ENCODE assay signal across 23 mouse cellular contexts in genomic region chr15:84086364-84086763, GRCm38 (mm10). TPM values are rescaled to one million over a fixed set of nuclear protein-coding genes. Genes with fewer than 3 reads are reported as not detected.
A peak's percentile ranks its signal among the peaks of the same experiment; 100 is the strongest.
DNase-seq lines count a peak whose midpoint lies in the region; ATAC-seq and TF ChIP-seq lines count a peak whose summit lies in the region.
"Had no signal": no experiment of that assay in that cellular context is flagged by ENCODE, and none has a peak within 500 bp of the region (broad histone marks: within the 10 kb centered on the region; RNA-seq: fewer than 3 reads in every experiment).

No protein-coding gene starts in this region.

- no peak for ATAC-seq in heart, postnatal 0 days (ENCODE audit: insufficient read depth, low read depth)
- no peak for ATAC-seq in lung, postnatal 0 days
- ATAC-seq: activated CD4-positive, CD25-positive, alpha-beta regulatory T cell, adult 4 months; intestine, embryonic 15.5 days had no signal

- no peaks in the 10 kb centered on the region for H3K4me1 ChIP-seq in heart, postnatal 0 days (ENCODE audit: control insufficient read depth, insufficient read depth)
- no peaks in the 10 kb centered on the region for H3K4me1 ChIP-seq in lung, postnatal 0 days (ENCODE audit: insufficient read depth, low read depth, low read length)
- H3K4me1 ChIP-seq: intestine, embryonic 15.5 days had no signal

- peaks cover 15% of the 10 kb centered on the region; the same call in 1 of the 2 replicates for H3K27me3 ChIP-seq in heart, postnatal 0 days (ENCODE audit: control insufficient read depth, insufficient read depth, low read length)
- no peaks in the 10 kb centered on the region for H3K27me3 ChIP-seq in lung, postnatal 0 days (replicated peaks; ENCODE audit: insufficient read depth, low read length)
- H3K27me3 ChIP-seq: intestine, embryonic 15.5 days; neural tube, embryonic 12.5 days had no signal

- no peak overlapping the region for H3K4me2 ChIP-seq in heart, postnatal 0 days (ENCODE audit: low read depth, low read length)
- H3K4me2 ChIP-seq in lung, postnatal 0 days (replicated peaks; ENCODE audit: low read depth, low read length), result no peak overlapping the region
- H3K4me2 ChIP-seq: intestine, embryonic 15.5 days; neural tube, embryonic 12.5 days had no signal

- H3K4me3 ChIP-seq in heart, postnatal 0 days (ENCODE audit: low read depth, low read length), result no peak overlapping the region
- no peak overlapping the region for H3K4me3 ChIP-seq in lung, postnatal 0 days (ENCODE audit: low read depth, low read length)
- H3K4me3 ChIP-seq: forebrain, embryonic 10.5 days; intestine, embryonic 15.5 days; midbrain, embryonic 10.5 days; neural tube, embryonic 12.5 days had no signal

- TF ChIP-seq CTCF in heart, postnatal 0 days (IDR thresholded peaks at IDR 0.05; ENCODE audit: low read depth), result no peak
- no peak for TF ChIP-seq CTCF in lung, postnatal 0 days (IDR thresholded peaks at IDR 0.05)

- 27% methylated on average over 12 of the region's 12 CpGs for WGBS in heart, postnatal 0 days
- 21% methylated on average over 12 of the region's 12 CpGs for WGBS in lung, postnatal 0 days

- no peak overlapping the region for H3K9ac ChIP-seq in heart, postnatal 0 days (replicated peaks; ENCODE audit: low read depth, low read length)
- H3K9ac ChIP-seq in lung, postnatal 0 days (replicated peaks; ENCODE audit: low read depth), result no peak overlapping the region
- H3K9ac ChIP-seq: intestine, embryonic 15.5 days; neural tube, embryonic 12.5 days had no signal

- intact Hi-C loops in heart, postnatal 25 days (cut with DNase I), result no loop called here

- H3K36me3 ChIP-seq in heart, postnatal 0 days (replicated peaks; ENCODE audit: control insufficient read depth, insufficient read depth, low read length), result no peaks in the 10 kb centered on the region
- H3K36me3 ChIP-seq in lung, postnatal 0 days (ENCODE audit: insufficient read depth, low read length), result no peaks in the 10 kb centered on the region
- H3K36me3 ChIP-seq: forebrain, embryonic 10.5 days; intestine, embryonic 15.5 days; midbrain, embryonic 10.5 days; neural tube, embryonic 12.5 days had no signal

- no peak overlapping the region for H3K27ac ChIP-seq in heart, postnatal 0 days (ENCODE audit: low read depth)
- no peak overlapping the region for H3K27ac ChIP-seq in lung, postnatal 0 days (ENCODE audit: low read length)
- H3K27ac ChIP-seq: forebrain, embryonic 10.5 days; intestine, embryonic 15.5 days; midbrain, embryonic 10.5 days; neural tube, embryonic 12.5 days had no signal

- no peak for TF ChIP-seq EP300 in heart, postnatal 0 days (IDR thresholded peaks at IDR 0.05; ENCODE audit: low read depth)
- no peak for TF ChIP-seq EP300 in lung, postnatal 0 days (IDR thresholded peaks at IDR 0.05)

- DNase-seq in heart, postnatal 0 days (ENCODE audit: low spot score), result peak; percentile 23
- no peak for DNase-seq in heart, postnatal 25 days (ENCODE audit: low spot score)
- DNase-seq in lung, postnatal 0 days (ENCODE audit: low spot score), result peak; percentile 19
- no peak for DNase-seq in lung, postnatal 25 days (ENCODE audit: low spot score)
- DNase-seq in embryo, embryonic 10.5 days (ENCODE audit: low spot score), result peak; percentile 59
- peak; percentile 54 for DNase-seq in mesoderm, embryonic 11.5 days (ENCODE audit: low read depth, low spot score)
- DNase-seq in thymus, postnatal 25 days, result no peak
- no peak for DNase-seq in urinary bladder, postnatal 25 days (ENCODE audit: low spot score)
- DNase-seq: heart, adult 18-20 months; right cerebral cortex, adult 18-20 months had no signal

- H3K9me3 ChIP-seq in heart, postnatal 0 days (replicated peaks; ENCODE audit: control insufficient read depth, low read length), result no peaks in the 10 kb centered on the region
- no peaks in the 10 kb centered on the region for H3K9me3 ChIP-seq in lung, postnatal 0 days (ENCODE audit: low read length)
- H3K9me3 ChIP-seq: forebrain, embryonic 10.5 days; intestine, embryonic 15.5 days; midbrain, embryonic 10.5 days; neural tube, embryonic 12.5 days had no signal

RNA-seq across cellular contexts. Expression of gene Sult4a1, which starts 19.2 kb away (rescaled TPM):
- total RNA-seq in heart, postnatal 0 days (2014; rRNA removed; ENCODE audit: low replicate concordance), result 0.46 TPM in 1 of 2 replicates, not detected in the other
- 0.18 and 0.29 TPM in 2 replicates for polyA plus RNA-seq in heart, postnatal 0 days (2015; fragmentation: Nextera tagmentation; extraction: Ambion mirVana)
- total RNA-seq in heart, postnatal 25 days (2021), result not detected
- 0.17 and 0.24 TPM in 2 replicates for polyA plus RNA-seq in lung, postnatal 0 days (2015; fragmentation: Nextera tagmentation; extraction: Ambion mirVana)
- total RNA-seq: gastrocnemius, adult 18-20 months; heart, postnatal 10 days; liver, adult 2 months; MEL had no signal
- polyA plus RNA-seq: activated CD4-positive, CD25-positive, alpha-beta regulatory T cell, adult 4 months; liver, adult 2 months had no signal

RNA-seq across cellular contexts. Expression of gene Efcab6, which starts 21.2 kb away (rescaled TPM):
- 0.12 TPM in 1 of 2 replicates, not detected in the other for total RNA-seq in heart, postnatal 0 days (2014; rRNA removed; ENCODE audit: low replicate concordance)
- 0.08 TPM in 1 of 2 replicates, not detected in the other for polyA plus RNA-seq in heart, postnatal 0 days (2015; fragmentation: Nextera tagmentation; extraction: Ambion mirVana)
- not detected for total RNA-seq in heart, postnatal 25 days (2021)
- 0.63 and 0.84 TPM in 2 replicates for polyA plus RNA-seq in lung, postnatal 0 days (2015; fragmentation: Nextera tagmentation; extraction: Ambion mirVana)
- total RNA-seq: heart, postnatal 10 days; liver, adult 2 months; MEL had no signal
- polyA plus RNA-seq: activated CD4-positive, CD25-positive, alpha-beta regulatory T cell, adult 4 months; liver, adult 2 months had no signal

RNA-seq across cellular contexts. Expression of gene Pnpla5, which starts 36.6 kb away (rescaled TPM):
- not detected in 2 replicates for total RNA-seq in heart, postnatal 0 days (2014; rRNA removed; ENCODE audit: low replicate concordance)
- not detected in 2 replicates for polyA plus RNA-seq in heart, postnatal 0 days (2015; fragmentation: Nextera tagmentation; extraction: Ambion mirVana)
- total RNA-seq in heart, postnatal 25 days (2021), result not detected
- polyA plus RNA-seq in lung, postnatal 0 days (2015; fragmentation: Nextera tagmentation; extraction: Ambion mirVana), result not detected in 2 replicates
- total RNA-seq: heart, adult 18-20 months; heart, postnatal 10 days; layer of hippocampus, adult 18-20 months; left cerebral cortex, adult 8-10 months; MEL had no signal
- polyA plus RNA-seq: activated CD4-positive, CD25-positive, alpha-beta regulatory T cell, adult 4 months; cerebellum, adult 2 months; forebrain, embryonic 10.5 days; intestine, embryonic 15.5 days; lung, embryonic 16.5 days; midbrain, embryonic 10.5 days; neural tube, embryonic 12.5 days had no signal

Comparison
In these comparisons a context has a peak if more than half of its experiments do, and no peak if none do; other contexts are left out.
1. DNase-seq: peak in heart, postnatal 0 days (single experiment), lung, postnatal 0 days (single experiment), embryo, embryonic 10.5 days (single experiment) and mesoderm, embryonic 11.5 days (single experiment); none in heart, postnatal 25 days (single experiment), lung, postnatal 25 days (single experiment), thymus, postnatal 25 days (single experiment) and urinary bladder, postnatal 25 days (single experiment).